Mouse (Mus musculus) kidney, adult 2 months (tissue): Measurements from ENCODE around the gene Dusp6. TPM values are rescaled to one million over a fixed set of nuclear protein-coding genes. Genes with fewer than 3 reads are reported as not detected.

ENCODE experiments used
- DNase-seq: peaks from one replicate; pipeline ENCODE4 v3.0.0; 2021
- H3K27ac ChIP-seq: fragments of 200-500 bp; 2 replicates; pipeline ENCODE4 v1.5.1; 2012; ENCODE audit warnings: low read depth, low read length, control low read depth, inconsistent platforms; ENCODE audit not compliant: insufficient read depth
- H3K27me3 ChIP-seq: fragments of 200-500 bp; replicated peaks from 2 replicates; pipeline ENCODE4 v1.6.1; 2012; ENCODE audit warnings: mild to moderate bottlenecking, moderate library complexity, low read length, inconsistent platforms; ENCODE audit not compliant: control insufficient read depth, insufficient read depth
- H3K36me3 ChIP-seq: fragments of 200-500 bp; 2 replicates; pipeline ENCODE4 v1.6.1; 2012; ENCODE audit warnings: mild to moderate bottlenecking, moderate library complexity, low read length, inconsistent platforms; ENCODE audit not compliant: control insufficient read depth, insufficient read depth
- H3K4me1 ChIP-seq: fragments of 200-500 bp; 2 replicates; pipeline ENCODE4 v1.6.1; 2011; ENCODE audit warnings: low read length; ENCODE audit not compliant: control insufficient read depth, insufficient read depth
- H3K4me3 ChIP-seq: fragments of 200-500 bp; 2 replicates; pipeline ENCODE4 v1.5.1; 2011; ENCODE audit warnings: mild to moderate bottlenecking, low read depth, low read length, control low read depth; ENCODE audit not compliant: insufficient read depth
- CTCF ChIP-seq: fragments of 200-500 bp; conservative IDR thresholded peaks from 2 replicates; pipeline ENCODE4 v1.5.1; 2011; ENCODE audit warnings: low read depth, mild to moderate bottlenecking, control low read depth, low read length, moderate library complexity, mixed read lengths; ENCODE audit not compliant: insufficient read depth, insufficient read length
- POLR2A ChIP-seq: fragments of 200-500 bp; IDR thresholded peaks from one replicate; pipeline ENCODE4 v1.6.1; 2011; ENCODE audit warnings: low read depth, low read length, control low read depth
- WGBS: fragments of 180-500 bp; shearing (Covaris S2); methylation state at CpG from one replicate; pipeline ENCODE4 v1.1.7; 2018; 5-methylcytosine and 5-hydroxymethylcytosine counted together
- polyA plus RNA-seq: library from polyadenylated mRNA; depleted of rRNA; stranded (reverse); fragments of >200 nt; gene quantifications from 2 replicates; pipeline ENCODE4 v1.2.3, GENCODE M21; 2012

Gene Dusp6
- polyA plus RNA-seq, 1 experiment = 46.6 TPM

DNA sequence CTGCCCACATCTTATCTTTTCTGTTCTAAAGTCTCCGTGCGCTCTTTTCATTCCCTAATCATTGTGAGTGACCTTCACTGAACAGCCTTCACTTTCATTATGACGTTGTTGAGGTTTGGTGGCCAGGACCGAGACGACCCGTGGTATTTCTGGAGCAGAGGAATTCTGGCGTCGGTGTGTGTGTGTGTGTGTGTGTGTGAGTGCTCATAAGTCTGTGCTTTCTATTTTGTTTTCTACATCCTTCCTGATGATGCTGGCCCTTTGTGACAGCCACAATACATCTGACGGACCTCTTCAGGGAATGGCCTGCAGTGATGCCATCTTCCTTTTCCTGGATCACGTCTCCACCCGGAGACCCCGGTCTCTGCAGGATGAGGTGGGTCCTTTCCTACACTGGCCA, 11.6 kb downstream of the Dusp6 start:
- peak; percentile 66 for DNase-seq
- no peak overlapping the region for H3K4me3 ChIP-seq
- no peak for TF ChIP-seq CTCF
- no peak overlapping the region for H3K27ac ChIP-seq
- no peaks in the 10 kb centered on the region for H3K36me3 ChIP-seq
- H3K27me3 ChIP-seq = no peaks in the 10 kb centered on the region
- WGBS = 70% methylated on average over 12 of the region's 12 CpGs
- peaks cover 13% of the 10 kb centered on the region for H3K4me1 ChIP-seq

DNA sequence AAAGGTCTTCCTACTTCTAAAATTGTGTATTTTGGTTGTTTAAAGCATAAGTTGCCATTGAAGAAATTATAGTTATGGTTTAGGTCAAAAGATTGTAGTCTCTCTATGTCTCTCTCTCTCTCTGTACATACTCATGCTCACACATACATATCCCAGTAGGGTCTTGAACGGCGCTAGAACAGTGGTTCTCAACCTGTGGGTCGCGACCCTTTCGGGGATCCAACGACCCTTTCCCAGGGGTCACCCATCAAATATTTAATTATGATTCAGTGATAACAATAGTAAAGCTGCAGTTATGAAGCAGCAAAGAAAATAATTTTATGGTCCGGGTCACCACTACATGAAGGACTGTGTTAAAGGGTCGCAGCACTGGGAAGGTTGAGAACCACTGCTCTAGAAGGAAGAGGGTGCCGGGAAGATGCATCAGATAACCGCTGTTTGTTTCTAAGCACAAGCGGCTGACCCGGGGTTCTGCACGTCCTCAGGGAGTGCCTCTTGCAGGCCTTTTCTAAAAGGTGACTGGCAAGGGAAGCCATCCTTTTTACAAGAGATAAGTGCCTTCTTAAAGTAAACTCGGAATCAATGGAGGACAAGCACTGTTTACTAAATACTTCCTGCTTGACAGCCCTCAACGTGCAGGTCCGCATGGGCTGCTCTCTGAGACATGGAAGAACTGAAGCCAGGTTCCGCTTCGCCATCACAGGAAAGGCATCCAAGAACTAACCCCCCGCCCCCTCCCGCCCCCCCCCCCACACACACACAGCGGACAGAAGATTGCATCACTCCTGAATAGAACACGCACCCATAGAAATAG, 16.2 kb downstream of the Dusp6 start:
- Histone ChIP-seq H3K4me3 (no peak overlapping the region), H3K27ac (no peak overlapping the region), H3K36me3 (no peaks in the 10 kb centered on the region), H3K27me3 (no peaks in the 10 kb centered on the region), H3K4me1 (no peaks in the 10 kb centered on the region)
- DNase-seq = no peak
- 91% methylated on average over 22 of the region's 22 CpGs for WGBS
- TF ChIP-seq CTCF (no peak), POLR2A (no peak)

DNA sequence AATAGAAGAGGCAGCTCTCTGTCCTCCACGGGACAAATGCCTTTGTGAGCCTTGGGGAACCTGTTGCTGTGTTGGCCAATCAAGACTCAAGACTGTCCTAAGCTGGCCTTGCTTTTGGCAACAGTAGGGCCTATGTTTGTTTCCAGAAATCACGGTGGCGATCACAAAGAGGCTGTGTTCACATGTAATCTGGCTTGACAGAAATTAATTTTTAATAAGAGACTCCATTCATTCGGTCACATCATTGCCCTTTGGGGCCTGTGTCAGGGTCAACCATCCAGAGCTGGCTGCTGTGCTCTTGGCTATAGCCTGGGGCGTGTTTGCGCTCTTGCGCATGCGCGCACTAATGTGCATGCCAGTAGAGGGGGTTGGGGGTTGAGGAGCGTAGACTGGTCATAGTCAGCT, 21.0 kb downstream of the Dusp6 start:
- H3K27ac ChIP-seq = no peak overlapping the region
- no peaks in the 10 kb centered on the region for H3K27me3 ChIP-seq
- H3K36me3 ChIP-seq = no peaks in the 10 kb centered on the region
- no peak for DNase-seq
- H3K4me1 ChIP-seq = peaks cover 4% of the 10 kb centered on the region; the same call in 1 of the 2 replicates
- no peak overlapping the region for H3K4me3 ChIP-seq
- 78% methylated on average over 10 of the region's 10 CpGs for WGBS
- no peak for TF ChIP-seq POLR2A
- no peak for TF ChIP-seq CTCF

DNA sequence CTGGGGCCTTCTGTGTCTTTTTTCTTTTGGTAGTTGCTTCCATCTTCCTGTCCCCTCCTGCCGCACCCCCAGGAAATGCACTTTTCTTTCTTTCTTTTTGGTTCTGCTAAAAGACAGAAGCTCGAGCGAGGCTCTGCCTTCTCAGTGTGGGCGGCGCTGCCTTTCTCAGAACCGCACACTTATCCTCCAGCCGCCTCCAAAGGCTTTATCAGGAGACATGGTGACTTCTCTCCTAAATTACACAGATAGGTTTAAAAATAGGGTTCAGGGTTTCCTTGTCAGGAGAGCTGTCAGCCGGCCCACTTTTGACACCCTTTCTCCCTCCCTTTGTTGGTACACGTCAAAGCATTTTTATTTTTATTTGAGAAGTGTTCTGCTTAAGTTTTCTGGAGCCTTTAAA, 21.9 kb downstream of the Dusp6 start:
- DNase-seq = peak; percentile 28
- Histone ChIP-seq H3K4me3 (no peak overlapping the region), H3K36me3 (no peaks in the 10 kb centered on the region), H3K27ac (no peak overlapping the region), H3K4me1 (peaks cover 4% of the 10 kb centered on the region; the same call in 1 of the 2 replicates), H3K27me3 (no peaks in the 10 kb centered on the region)
- 78% methylated on average over 9 of the region's 9 CpGs for WGBS
- TF ChIP-seq POLR2A = no peak
- TF ChIP-seq CTCF = no peak

DNA sequence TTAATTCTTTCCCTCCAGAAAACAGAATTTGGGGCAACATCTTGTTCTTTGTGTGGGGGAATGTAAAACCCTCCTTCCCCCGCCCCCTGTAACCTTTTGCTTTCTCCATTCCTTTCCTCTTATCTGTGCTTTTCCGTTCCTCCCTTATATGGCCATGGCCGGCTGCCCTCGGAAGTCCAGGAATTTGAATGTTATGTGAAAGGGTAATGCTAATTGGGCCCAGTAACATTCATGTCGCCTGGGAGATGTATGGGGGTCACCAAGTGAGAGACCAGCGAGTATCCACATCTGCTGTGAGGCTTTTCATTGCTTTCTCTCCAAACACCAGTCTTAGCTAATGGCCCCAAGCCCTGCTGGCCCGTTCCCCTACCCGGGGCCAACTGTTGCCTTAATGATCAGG, 22.7 kb downstream of the Dusp6 start:
- Histone ChIP-seq H3K4me1 (peaks cover 4% of the 10 kb centered on the region; the same call in 1 of the 2 replicates), H3K27me3 (no peaks in the 10 kb centered on the region), H3K27ac (peak overlapping the region; percentile 77), H3K36me3 (no peaks in the 10 kb centered on the region), H3K4me3 (no peak overlapping the region)
- 40% methylated on average over 8 of the region's 8 CpGs for WGBS
- TF ChIP-seq POLR2A = no peak
- TF ChIP-seq CTCF = no peak
- peak; percentile 69 for DNase-seq

DNA sequence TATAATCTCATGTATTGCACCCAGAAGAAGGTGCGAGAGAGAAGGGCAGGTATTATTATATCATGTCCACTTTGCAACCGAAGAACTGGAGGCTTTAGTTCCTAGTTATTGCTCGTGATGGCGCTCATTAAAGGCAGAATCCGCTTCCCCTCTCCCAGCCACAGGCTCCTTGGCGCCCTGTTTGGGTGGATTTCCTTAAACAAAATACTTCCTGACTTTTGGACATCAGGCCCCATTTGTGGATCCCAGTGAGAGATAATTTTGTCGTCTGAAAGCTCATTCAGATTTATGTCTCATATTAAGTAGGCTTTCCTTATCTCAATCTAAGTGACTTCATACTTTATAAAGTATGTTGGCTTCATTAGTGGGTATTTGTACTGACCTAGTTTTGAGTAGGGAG, 23.2 kb downstream of the Dusp6 start:
- TF ChIP-seq POLR2A = no peak
- no peak for TF ChIP-seq CTCF
- peak overlapping the region; percentile 9; the same call in 1 of the 2 replicates for H3K27ac ChIP-seq
- peak; percentile 77 for DNase-seq
- H3K4me1 ChIP-seq = peaks cover 4% of the 10 kb centered on the region; the same call in 1 of the 2 replicates
- no peaks in the 10 kb centered on the region for H3K36me3 ChIP-seq
- H3K27me3 ChIP-seq = no peaks in the 10 kb centered on the region
- WGBS = 60% methylated on average over 7 of the region's 7 CpGs
- no peak overlapping the region for H3K4me3 ChIP-seq

DNA sequence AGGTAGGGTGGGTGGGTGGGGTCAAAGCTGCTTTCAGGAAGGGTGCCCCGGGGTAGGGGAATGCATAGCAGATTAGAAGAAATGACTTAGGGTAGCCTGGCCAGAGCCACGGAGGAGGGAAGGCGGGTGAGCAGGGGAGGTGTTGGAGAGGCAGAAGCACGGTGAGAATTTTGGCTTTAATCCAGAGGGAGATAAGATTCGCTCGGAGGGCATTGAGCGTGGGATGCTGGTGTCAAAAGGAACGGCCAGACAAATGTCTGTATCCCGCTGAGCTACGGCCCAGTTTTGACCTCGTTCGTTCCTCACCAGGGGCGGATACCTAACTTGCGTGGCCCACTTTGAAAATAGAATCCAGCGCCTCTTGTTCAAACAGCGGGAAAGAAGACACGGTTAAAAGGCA, 23.8 kb downstream of the Dusp6 start:
- Histone ChIP-seq H3K4me1 (peaks cover 4% of the 10 kb centered on the region; the same call in 1 of the 2 replicates), H3K27me3 (no peaks in the 10 kb centered on the region), H3K27ac (no peak overlapping the region), H3K36me3 (no peaks in the 10 kb centered on the region), H3K4me3 (no peak overlapping the region)
- DNase-seq = peak; percentile 43
- 20% methylated on average over 17 of the region's 17 CpGs for WGBS
- no peak for TF ChIP-seq CTCF
- TF ChIP-seq POLR2A = no peak
